Mouse (Mus musculus) inflammation-experienced regulatory T-cells, adult 6 months (primary cell): ENCODE results near the gene Prlr. TPM values are rescaled to one million over a fixed set of nuclear protein-coding genes. Genes with fewer than 3 reads are reported as not detected.
A peak's percentile ranks its signal among the peaks of the same experiment; 100 is the strongest.

Experiments
- ATAC-seq: one replicate; pipeline ENCODE4 v1.8.0; 2017
- polyA plus RNA-seq, 3 experiments: library from polyadenylated mRNA; unstranded; fragments of 100-300 nt; shearing (Covaris generic); gene quantifications; one replicate each; pipeline ENCODE4 v1.2.1; 2017

The Prlr gene
- polyA plus RNA-seq, 3 experiments from 2014 or later, result 0.21 to 0.33 TPM; not detected in 1

- peak; percentile 72 for ATAC-seq
Observed at GRCm38 (mm10) chr15:10236812-10237211, 59.8 kb downstream of the Prlr start.

GRCm38 (mm10) chr15:10238454-10238853 is 61.4 kb downstream of the Prlr start:
- no peak for ATAC-seq

GRCm38 (mm10) chr15:10240228-10240795 is 63.3 kb downstream of the Prlr start:
- ATAC-seq, result no peak

- no peak for ATAC-seq
Observed at GRCm38 (mm10) chr15:10242250-10242649, 65.2 kb downstream of the Prlr start.

- no peak for ATAC-seq
Observed at GRCm38 (mm10) chr15:10249285-10249684, 72.2 kb downstream of the Prlr start.

GRCm38 (mm10) chr15:10250784-10251183 is 73.7 kb downstream of the Prlr start:
- ATAC-seq, result no peak

GRCm38 (mm10) chr15:10252526-10252925 is 75.5 kb downstream of the Prlr start:
- no peak for ATAC-seq

GRCm38 (mm10) chr15:10262219-10262618 is 85.2 kb downstream of the Prlr start:
- ATAC-seq, result no peak

- ATAC-seq, result no peak
Observed at GRCm38 (mm10) chr15:10262641-10263040, 85.6 kb downstream of the Prlr start.

GRCm38 (mm10) chr15:10263420-10263819 is 86.4 kb downstream of the Prlr start:
- ATAC-seq, result no peak

- ATAC-seq, result no peak
Observed at GRCm38 (mm10) chr15:10264885-10265284, 87.8 kb downstream of the Prlr start.

- no peak for ATAC-seq
Observed at GRCm38 (mm10) chr15:10267251-10267650, 90.2 kb downstream of the Prlr start.

- no peak for ATAC-seq
Observed at GRCm38 (mm10) chr15:10276386-10276785, 99.3 kb downstream of the Prlr start.

- ATAC-seq, result no peak
Observed at GRCm38 (mm10) chr15:10277461-10277860, 100.4 kb downstream of the Prlr start.

- ATAC-seq, result no peak
Observed at GRCm38 (mm10) chr15:10281546-10281945, 104.5 kb downstream of the Prlr start.

GRCm38 (mm10) chr15:10283661-10284060 is 106.6 kb downstream of the Prlr start:
- no peak for ATAC-seq

- peak; percentile 48 for ATAC-seq
Observed at GRCm38 (mm10) chr15:10296570-10296969, 119.5 kb downstream of the Prlr start.

GRCm38 (mm10) chr15:10298058-10298457 is 121.0 kb downstream of the Prlr start:
- no peak for ATAC-seq

GRCm38 (mm10) chr15:10299467-10299866 is 122.4 kb downstream of the Prlr start:
- no peak for ATAC-seq

- ATAC-seq, result no peak
Observed at GRCm38 (mm10) chr15:10306461-10306860, 129.4 kb downstream of the Prlr start.

GRCm38 (mm10) chr15:10311826-10312225 is 134.8 kb downstream of the Prlr start:
- ATAC-seq, result no peak

- ATAC-seq, result no peak
Observed at GRCm38 (mm10) chr15:10313522-10314455, 136.8 kb downstream of the Prlr start.

GRCm38 (mm10) chr15:10325080-10325479 is 148.0 kb downstream of the Prlr start, which contains the start of gene Gm21973:
Gene Gm21973, plus strand, starts transcription at chr15:10325380.
- ATAC-seq, result no peak

GRCm38 (mm10) chr15:10330626-10331025 is 153.6 kb downstream of the Prlr start:
- no peak for ATAC-seq
